ENCODE assay signal across 22 mouse cellular contexts in genomic region chr10:30966176-30966575, GRCm38 (mm10).
A peak's percentile ranks its signal among the peaks of the same experiment; 100 is the strongest.
DNase-seq lines count a peak whose midpoint lies in the region; ATAC-seq and TF ChIP-seq lines count a peak whose summit lies in the region.
"Had no signal": no experiment of that assay in that cellular context is flagged by ENCODE, and none has a peak within 500 bp of the region (broad histone marks: within the 10 kb centered on the region; RNA-seq: fewer than 3 reads in every experiment).

No protein-coding gene starts in this region.

- H3K4me3 ChIP-seq in heart, embryonic 11.5 days (ENCODE audit: low read depth, low read length): no peak overlapping the region
- no peak overlapping the region for H3K4me3 ChIP-seq in forebrain, postnatal 0 days (ENCODE audit: low read depth, low read length)
- H3K4me3 ChIP-seq: embryonic facial prominence, embryonic 15.5 days; heart, embryonic 13.5 days; hindbrain, embryonic 12.5 days; hindbrain, embryonic 15.5 days had no signal

- no peak overlapping the region for H3K9ac ChIP-seq in heart, embryonic 11.5 days (ENCODE audit: low read depth, low read length)
- no peak overlapping the region for H3K9ac ChIP-seq in forebrain, postnatal 0 days
- H3K9ac ChIP-seq: embryonic facial prominence, embryonic 15.5 days; heart, embryonic 13.5 days; hindbrain, embryonic 12.5 days; hindbrain, embryonic 15.5 days had no signal

- intact Hi-C loops in gastrocnemius, postnatal 14 days (cut with DNase I; ENCODE audit: low total_unique reads): no loop called here

- no peak for TF ChIP-seq CTCF in forebrain, postnatal 0 days (IDR thresholded peaks at IDR 0.05; ENCODE audit: low read depth)

- no peaks in the 10 kb centered on the region for H3K27me3 ChIP-seq in heart, embryonic 11.5 days (ENCODE audit: control insufficient read depth, insufficient read depth, low read length)
- no peaks in the 10 kb centered on the region for H3K27me3 ChIP-seq in forebrain, postnatal 0 days (ENCODE audit: insufficient read depth, low read length)
- H3K27me3 ChIP-seq: embryonic facial prominence, embryonic 15.5 days; heart, embryonic 13.5 days; hindbrain, embryonic 12.5 days; hindbrain, embryonic 15.5 days had no signal

- peak; percentile 11 for DNase-seq in adrenal gland, postnatal 10 days
- no peak for DNase-seq in adrenal gland, adult 8-10 months
- peak; percentile 25 for DNase-seq in gastrocnemius, adult 18-20 months (ENCODE audit: low spot score)
- DNase-seq in gastrocnemius, postnatal 14 days: no peak
- DNase-seq in heart, adult 8-10 months (ENCODE audit: low spot score): peak; percentile 9
- DNase-seq in forebrain, postnatal 0 days: no peak
- DNase-seq: cerebellum, adult 11-12 months; cerebellum, adult 8-10 months; cerebellum, postnatal 10 days; cerebellum, postnatal 36 days; embryo, embryonic 11 days; gastrocnemius, postnatal 25 days; heart, postnatal 14 days; kidney, adult 2 months had no signal

- H3K4me2 ChIP-seq in heart, embryonic 11.5 days: no peak overlapping the region
- no peak overlapping the region for H3K4me2 ChIP-seq in forebrain, postnatal 0 days (ENCODE audit: low read depth)
- H3K4me2 ChIP-seq: embryonic facial prominence, embryonic 15.5 days; heart, embryonic 13.5 days; hindbrain, embryonic 12.5 days; hindbrain, embryonic 15.5 days had no signal

- WGBS in heart, embryonic 11.5 days (ENCODE audit: insufficient replicate concordance): 90% methylated on average over 1 of the region's 1 CpGs
- WGBS in forebrain, postnatal 0 days: 98% methylated on average over 1 of the region's 1 CpGs

- no peaks in the 10 kb centered on the region for H3K36me3 ChIP-seq in heart, embryonic 11.5 days (ENCODE audit: control insufficient read depth, insufficient read depth, low read length)
- no peaks in the 10 kb centered on the region for H3K36me3 ChIP-seq in forebrain, postnatal 0 days (ENCODE audit: insufficient read depth)
- H3K36me3 ChIP-seq: embryonic facial prominence, embryonic 15.5 days; heart, embryonic 13.5 days; hindbrain, embryonic 12.5 days; hindbrain, embryonic 15.5 days had no signal

- H3K27ac ChIP-seq in heart, embryonic 11.5 days (ENCODE audit: low read depth, low read length): no peak overlapping the region
- H3K27ac ChIP-seq in forebrain, postnatal 0 days (ENCODE audit: low read depth, low read length): no peak overlapping the region
- H3K27ac ChIP-seq: embryonic facial prominence, embryonic 15.5 days; heart, embryonic 13.5 days; hindbrain, embryonic 12.5 days; hindbrain, embryonic 15.5 days had no signal

- no peaks in the 10 kb centered on the region for H3K9me3 ChIP-seq in heart, embryonic 11.5 days (replicated peaks; ENCODE audit: control insufficient read depth, low read length)
- H3K9me3 ChIP-seq in forebrain, postnatal 0 days (ENCODE audit: low read length): no peaks in the 10 kb centered on the region
- H3K9me3 ChIP-seq: embryonic facial prominence, embryonic 15.5 days; hindbrain, embryonic 12.5 days; hindbrain, embryonic 15.5 days had no signal

- H3K4me1 ChIP-seq in heart, embryonic 11.5 days (ENCODE audit: control insufficient read depth, insufficient read depth, low read length): no peaks in the 10 kb centered on the region
- no peaks in the 10 kb centered on the region for H3K4me1 ChIP-seq in forebrain, postnatal 0 days (ENCODE audit: insufficient read depth)
- H3K4me1 ChIP-seq: embryonic facial prominence, embryonic 15.5 days; heart, embryonic 13.5 days; hindbrain, embryonic 12.5 days; hindbrain, embryonic 15.5 days had no signal

- no peak for ATAC-seq in heart, embryonic 11.5 days (replicated peaks; ENCODE audit: insufficient number of reproducible peaks, low FRiP score, low TSS enrichment)
- ATAC-seq in forebrain, postnatal 0 days: no peak
- ATAC-seq: activated CD4-positive, CD25-positive, alpha-beta regulatory T cell, adult 4 months; forebrain, embryonic 14.5 days; intestine, postnatal 0 days had no signal

Comparison
In these comparisons a context has a peak if more than half of its experiments do, and no peak if none do; other contexts are left out.
1. DNase-seq: peak in adrenal gland, postnatal 10 days (single experiment), gastrocnemius, adult 18-20 months (single experiment) and heart, adult 8-10 months (single experiment); none in adrenal gland, adult 8-10 months (single experiment), gastrocnemius, postnatal 14 days (single experiment) and forebrain, postnatal 0 days (single experiment).